Mouse (Mus musculus) heart, postnatal 10 days (tissue): ENCODE results near the gene Fam208a. TPM values are rescaled to one million over a fixed set of nuclear protein-coding genes. Genes with fewer than 3 reads are reported as not detected.

Source experiments
- DNase-seq, 2 experiments: peaks; one replicate each; pipeline ENCODE4 v3.0.0; 2021
- intact Hi-C: fragments of 180-260 bp; cut with DNase I; formaldehyde crosslinking; loops from one replicate; pipeline ENCODE4 v1.15.1; 2025
- total RNA-seq, 2 experiments: library from RNA; stranded (reverse); gene quantifications; 2 replicates each; pipeline ENCODE4 v1.2.3; 2021

Gene Fam208a
- total RNA-seq, 2 experiments from 2014 or later = 13.2 to 15.4 TPM

DNA sequence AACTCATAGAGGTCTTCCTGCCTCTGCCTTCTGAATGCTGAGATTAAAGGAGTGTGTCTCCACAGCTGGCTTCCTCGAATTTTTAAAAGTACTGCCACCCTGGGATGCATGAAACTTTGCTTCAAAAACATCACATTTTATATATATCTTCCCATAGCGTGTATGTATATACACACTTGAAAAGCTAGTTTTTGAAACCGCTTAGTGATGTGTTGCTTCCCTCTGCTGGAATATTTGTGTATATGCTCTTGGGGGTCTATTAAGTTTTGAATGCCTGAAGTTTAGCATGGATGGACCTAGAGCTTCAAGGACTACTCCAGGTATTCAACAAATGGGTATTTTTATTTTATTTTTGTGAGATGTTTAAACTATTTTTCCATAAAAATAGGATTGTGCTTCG, 14.7 kb upstream of the Fam208a start:
- peak; percentile 35 to 50 for DNase-seq
- intact Hi-C loops = loop anchor here (1.0 to 5.0 kb wide), 4 partner anchors 77 to 307 kb away; no protein-coding TSS in a partner anchor

DNA sequence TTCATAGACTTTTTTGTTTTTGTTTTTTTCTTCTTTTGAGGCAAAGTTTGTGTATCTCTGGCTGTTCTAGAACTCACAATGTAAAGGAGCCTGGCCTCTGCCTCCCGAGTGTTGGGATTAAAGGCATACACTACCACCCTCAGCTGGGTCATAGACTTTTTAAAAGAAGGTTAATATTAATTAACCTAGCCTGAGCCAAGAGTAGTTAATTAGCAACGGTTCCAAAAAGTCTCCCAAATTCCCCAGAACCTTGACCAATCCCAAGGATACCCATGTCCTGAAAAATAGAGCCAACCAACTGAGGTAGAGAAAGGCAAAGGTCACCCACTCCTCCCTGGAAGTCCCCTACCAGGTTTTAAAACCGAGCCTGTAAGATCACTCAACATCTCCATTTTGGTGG, 7.8 kb upstream of the Fam208a start:
- DNase-seq = no peak
- intact Hi-C loops = loop anchor here (10.0 kb wide), 1 partner anchor 376 kb away; no protein-coding TSS in a partner anchor

DNA sequence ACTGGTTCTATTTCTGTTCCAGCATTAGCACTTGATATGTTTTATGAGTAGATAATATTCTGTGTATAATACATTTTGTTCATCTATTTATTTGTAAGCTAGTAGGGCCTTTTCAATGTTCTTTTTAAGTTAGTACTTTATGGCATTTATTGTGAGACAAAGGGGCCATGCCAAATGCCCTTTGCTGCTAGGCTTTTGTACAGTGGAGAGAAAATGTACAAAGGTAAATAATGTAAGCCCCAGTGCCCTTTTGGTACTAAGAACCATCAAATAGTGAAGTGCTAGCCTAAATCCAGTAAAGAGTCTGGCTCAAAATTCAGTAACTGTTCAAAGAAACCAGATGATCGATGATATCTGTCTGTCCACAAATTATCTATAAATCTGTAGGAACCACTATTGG, 6.3 kb upstream of the Fam208a start:
- intact Hi-C loops = loop anchor here (10.0 kb wide), 1 partner anchor 378 kb away; no protein-coding TSS in a partner anchor

DNA sequence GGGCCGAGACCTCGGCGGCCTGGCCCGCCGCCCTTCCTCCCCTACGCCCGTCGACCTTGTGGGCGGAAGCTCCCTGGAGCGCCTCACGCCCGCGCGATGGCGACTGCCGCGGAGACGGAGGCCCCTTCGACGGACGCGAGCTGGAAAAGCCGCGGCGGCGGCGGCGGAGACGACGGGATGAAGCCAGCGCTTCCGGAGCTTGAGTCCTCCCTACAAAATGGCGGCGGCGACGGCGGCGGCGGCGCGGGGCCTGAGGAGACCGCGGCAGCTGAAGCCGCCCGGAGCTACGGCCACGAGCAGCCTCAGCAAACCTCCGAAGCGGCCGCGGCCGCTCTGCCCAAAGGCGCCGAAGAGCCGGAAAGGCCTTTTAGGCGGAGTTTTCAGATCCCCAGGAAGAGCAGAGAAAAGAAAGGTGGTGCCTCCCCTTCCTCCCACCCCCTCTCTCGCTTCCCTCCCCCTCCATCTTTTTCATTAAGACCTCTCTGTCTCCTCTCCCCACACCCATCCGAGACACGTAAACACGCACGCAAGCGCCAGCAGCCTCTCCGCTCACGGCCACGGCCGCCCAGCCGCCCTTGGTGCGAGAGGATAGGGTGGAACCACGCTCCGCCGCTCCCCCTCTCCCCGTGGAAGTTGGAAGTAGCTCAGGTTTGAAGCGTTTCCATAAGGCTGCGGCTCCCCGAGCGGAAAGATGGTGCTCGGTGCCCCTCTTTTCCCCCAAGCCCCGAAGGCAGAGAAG, 508 bp downstream of the Fam208a start:
- intact Hi-C loops = loop anchor here (10.0 kb wide), 1 partner anchor 384 kb away; no protein-coding TSS in a partner anchor
- DNase-seq = peak; percentile 87 to 89

More for the DNA sequence above, 6.3 kb upstream of the Fam208a start:
- DNase-seq = no peak

DNA sequence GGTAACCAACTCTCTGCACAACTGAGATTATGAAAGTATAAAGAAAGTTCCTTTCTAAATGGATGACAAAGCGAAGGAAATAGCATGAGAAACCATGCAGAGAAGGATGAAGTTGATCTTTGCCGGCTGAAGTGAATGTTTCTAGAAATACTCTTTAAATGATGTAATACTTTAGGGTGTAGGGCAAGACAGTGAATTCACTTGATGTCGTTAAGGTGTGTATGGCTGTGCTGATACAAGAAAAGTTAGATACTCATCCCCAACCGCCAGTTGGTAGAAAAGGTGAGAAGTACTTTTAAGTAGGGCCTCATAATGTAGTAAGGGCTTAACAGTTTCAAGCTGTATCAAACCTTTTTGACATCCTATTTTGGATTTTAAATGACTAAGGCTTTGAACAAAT, 1.6 kb downstream of the Fam208a start:
- no peak for DNase-seq
- intact Hi-C loops = no loop called here

DNA sequence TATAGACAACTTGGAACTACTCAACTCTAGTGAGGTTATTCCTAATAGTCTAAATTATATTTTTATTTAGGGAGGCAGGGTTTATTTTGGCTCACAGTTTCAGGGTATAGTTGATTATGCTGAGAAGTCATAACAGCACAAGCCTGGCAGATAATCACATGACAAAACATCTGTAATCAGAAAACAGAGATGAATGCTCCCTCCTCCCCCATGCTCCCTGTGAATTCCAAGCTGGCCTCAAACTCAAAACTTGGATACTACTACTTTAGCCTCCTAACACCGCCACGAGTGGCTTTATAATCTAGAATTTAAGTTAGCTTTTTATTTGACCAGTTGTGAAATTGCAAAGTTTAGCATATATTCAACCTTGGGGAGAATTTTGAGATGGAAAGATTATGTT, 3.4 kb downstream of the Fam208a start:
- intact Hi-C loops = no loop called here
- DNase-seq = no peak

DNA sequence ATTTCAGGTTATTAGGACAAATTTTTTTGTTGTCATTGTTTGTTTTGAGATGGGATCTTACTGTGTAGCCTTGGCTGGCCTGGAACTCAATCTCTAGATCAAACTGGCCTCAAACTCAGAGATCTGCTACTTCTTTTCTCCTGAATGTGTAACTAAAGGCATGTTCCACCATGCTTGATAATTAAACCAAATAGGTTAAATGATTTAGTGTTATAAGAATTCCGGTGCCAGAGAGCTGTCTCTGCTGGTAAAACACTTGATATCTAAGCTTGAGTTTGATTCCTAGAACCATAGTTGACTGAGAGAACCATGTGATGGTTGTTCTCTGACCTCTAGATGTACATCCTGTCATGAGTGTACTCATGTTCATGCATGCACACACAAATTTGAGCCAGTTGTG, 7.5 kb downstream of the Fam208a start:
- no peak for DNase-seq
- intact Hi-C loops = no loop called here

DNA sequence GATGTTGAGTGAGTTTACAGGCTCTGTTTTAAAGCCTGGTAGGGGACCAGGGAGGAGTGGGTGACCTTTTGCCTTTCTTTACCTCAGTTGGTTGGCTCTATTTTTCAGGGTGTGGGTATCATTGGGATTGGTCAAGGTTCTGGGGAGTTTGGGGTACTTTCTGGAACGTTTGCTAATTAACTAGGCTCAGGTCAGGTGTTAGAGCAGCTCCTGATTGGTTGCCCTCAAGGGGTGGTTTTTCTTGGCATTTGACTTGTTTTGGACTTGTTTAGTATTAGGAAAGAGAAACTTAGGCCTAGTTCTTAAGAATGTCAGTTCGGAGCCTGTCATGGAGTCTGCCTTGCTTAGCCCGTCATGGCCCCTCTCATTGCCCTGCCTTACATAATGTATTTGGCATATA, 8.2 kb downstream of the Fam208a start:
- DNase-seq = no peak
- intact Hi-C loops = no loop called here

DNA sequence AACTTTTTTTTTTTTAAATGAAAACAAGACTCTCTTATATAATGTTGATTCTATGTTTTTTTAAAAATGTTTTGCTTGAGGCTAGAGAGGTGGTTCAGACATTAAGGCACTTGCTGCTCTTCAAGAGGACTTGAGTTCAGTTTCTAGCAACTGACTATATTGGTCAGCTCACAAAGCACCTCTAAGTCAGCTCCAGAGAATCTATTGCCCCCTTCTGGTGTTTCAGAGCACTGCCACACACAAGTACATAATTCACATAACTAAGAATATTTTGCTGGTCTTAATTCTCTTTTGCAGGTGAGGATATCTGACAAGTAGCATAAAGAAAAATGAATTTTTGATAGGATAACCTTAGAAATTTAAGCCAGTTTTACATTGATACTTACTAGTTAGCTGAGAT, 12.3 kb downstream of the Fam208a start:
- intact Hi-C loops = no loop called here
- no peak for DNase-seq

DNA sequence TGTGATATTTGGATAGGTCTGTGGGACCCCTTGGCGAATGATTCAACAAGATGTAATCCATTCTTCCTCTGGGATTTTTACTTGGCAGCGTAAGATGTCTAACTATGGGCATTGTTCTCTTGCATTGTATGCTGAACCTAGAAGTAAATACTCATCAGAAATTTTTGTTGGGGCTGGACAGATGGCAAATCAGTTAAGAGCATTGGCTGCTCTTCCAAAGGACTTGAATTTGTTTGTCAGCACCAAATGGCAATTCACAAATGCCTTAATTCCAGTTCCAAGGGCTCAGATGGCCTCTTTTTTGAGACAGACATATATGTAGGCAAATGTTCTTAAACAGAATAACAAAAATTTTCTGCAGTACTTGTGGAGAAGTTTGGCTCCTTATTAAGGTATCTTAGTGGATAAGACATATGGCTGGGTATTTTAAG, 16.2 kb downstream of the Fam208a start:
- DNase-seq = no peak
- intact Hi-C loops = no loop called here

DNA sequence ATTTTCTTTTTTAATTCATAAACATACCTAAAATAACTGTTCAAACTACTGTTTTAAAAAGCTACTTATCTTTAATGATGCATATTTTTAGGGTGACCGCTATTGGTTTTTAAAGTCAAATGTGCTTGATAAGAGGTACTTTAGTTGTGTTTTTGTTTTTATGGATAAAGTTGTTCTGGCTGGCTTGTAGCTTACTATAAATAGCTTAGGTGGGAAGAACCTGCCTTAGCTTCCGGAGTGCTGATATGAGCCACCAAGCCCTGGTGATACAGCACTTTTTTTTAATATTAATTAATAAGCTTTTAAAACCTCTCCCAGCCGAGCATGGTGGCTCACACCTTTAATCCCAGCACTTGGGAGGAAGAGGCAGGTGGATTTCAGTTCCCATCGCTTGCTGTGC, 18.3 kb downstream of the Fam208a start:
- no peak for DNase-seq
- intact Hi-C loops = no loop called here

DNA sequence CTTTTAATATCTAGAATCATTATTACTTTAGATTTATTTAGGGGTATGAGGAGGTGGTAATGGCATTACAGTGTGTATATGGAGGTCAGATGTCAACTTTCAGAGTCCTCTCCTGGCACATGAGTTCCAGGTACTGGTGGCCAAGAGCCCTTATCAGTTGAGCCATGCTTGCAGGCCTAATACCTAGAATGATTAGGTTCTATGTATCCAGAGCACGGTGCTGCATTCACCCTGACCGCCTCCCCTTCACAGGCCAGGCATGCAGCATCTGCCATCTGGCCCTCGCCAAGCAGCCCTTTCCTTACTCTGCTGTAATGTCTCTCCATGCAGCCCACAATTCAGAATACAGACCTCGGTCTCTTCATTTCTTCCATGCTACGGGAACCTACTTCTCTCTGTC, 62.8 kb downstream of the Fam208a start:
- no peak for DNase-seq
- intact Hi-C loops = no loop called here

DNA sequence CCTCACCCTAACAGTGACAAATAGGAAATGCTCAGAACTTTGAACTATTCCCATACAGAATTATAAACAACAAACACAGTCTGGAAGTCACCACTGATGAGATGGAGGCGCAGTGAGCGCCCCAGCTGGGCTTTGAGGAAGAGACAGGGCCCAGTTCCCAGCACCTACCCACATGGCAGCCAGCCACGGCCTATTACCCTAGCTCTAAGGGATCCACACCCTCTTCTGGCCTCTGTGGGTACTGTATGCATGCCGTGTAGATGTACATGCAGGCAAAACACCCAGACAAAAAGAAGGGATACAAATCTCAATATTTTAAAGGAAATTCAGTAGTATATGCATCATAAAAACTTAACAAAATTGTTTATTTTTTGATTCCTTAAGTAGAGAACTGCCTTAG, 64.9 kb downstream of the Fam208a start:
- no peak for DNase-seq
- intact Hi-C loops = no loop called here

DNA sequence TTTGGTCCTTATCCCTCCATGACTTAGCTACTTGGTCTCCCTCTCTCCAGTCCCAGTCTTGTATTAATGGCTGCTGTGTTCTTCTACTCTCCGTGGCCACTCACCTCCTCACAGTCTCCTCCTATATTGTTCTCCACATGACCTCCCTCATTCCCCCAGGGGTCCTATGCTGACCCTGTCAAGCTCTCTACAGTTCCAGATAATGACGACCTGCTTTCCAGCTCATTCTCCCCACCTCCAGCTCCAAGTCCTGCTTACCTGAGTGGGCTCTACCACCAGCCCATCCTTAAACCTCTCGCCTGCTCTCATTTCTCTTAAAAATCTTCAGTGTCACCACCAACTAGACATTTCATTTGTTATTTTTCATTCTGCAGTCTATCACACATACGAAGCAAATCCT, 72.5 kb downstream of the Fam208a start:
- intact Hi-C loops = no loop called here

DNA sequence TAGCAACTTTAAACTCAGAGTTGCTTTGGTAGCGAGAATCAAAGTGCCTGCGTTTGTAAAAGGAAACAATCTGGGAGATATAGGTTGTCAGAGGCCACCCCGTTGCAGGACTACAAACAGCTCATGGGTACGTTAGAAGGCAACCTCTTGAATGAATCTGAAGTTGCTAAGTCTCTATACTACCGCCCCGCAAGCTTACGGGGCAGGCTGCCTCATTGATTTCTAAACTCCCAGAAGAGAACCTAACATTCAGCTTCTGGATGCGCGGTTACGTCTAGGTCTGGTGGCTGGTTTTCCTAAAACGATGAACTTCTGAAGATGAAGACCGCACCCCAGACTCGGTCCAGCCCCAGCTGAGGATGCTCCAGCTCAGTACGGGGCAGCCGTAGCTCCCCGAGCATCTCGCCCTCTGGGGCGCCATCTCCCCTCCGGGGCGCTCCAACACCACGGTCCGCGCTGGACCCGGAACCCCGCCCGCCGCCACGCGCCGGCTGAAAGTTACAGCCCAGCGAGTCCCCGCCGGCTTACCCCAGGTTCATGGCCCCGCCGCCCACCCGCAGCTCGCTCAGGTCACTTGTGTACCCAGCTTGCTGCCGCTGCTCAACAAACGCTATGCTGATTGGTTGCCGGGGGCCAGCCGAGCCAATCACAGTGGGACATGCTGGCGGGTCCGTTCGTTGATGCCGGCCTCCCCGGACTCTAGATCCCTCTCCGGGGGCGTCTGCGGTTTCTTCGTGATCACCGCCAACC, 79.4 kb downstream of the Fam208a start, which contains the start of gene Ccdc66:
Ccdc66 (minus strand) TSS at position 567 of the 750 bp plus-strand sequence.
- intact Hi-C loops = loop anchor here (5.0 kb wide), 1 partner anchor 234 kb away; no protein-coding TSS in a partner anchor
- DNase-seq = peak; percentile 99 to 100

More for the DNA sequence above, 72.5 kb downstream of the Fam208a start:
- DNase-seq = no peak

DNA sequence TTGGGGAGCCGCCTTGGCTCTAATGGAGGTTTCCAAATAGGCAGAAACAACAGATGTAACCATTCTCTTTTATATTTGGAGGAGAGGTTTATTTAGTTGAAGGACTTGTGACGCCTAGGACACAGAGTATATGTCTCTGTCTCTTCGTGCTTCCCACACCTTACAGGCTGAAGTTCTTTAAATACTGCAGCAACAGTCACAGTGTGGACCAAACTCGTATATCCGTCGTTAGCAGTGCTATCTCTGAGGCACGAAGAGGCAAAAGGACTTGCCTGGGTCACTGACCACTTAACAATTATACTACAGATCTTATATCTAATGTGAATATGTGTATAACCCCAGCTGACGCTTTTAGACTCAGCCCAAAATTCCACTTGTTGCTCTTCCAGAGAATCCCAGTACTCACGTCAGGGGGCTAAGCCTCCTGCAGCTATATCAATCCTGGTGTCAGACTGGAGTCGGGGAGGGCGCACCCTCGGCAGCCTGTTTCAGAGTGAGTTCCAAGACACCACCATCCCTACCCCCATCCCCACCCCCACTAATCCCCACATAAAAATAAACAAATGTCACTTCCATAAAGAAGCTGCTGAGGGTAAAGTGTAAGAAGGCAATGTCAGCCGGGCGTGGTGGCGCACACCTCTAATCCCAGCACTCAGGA, 80.1 kb downstream of the Fam208a start:
- no peak for DNase-seq
- intact Hi-C loops = loop anchor here (5.0 kb wide), 1 partner anchor 234 kb away; no protein-coding TSS in a partner anchor

DNA sequence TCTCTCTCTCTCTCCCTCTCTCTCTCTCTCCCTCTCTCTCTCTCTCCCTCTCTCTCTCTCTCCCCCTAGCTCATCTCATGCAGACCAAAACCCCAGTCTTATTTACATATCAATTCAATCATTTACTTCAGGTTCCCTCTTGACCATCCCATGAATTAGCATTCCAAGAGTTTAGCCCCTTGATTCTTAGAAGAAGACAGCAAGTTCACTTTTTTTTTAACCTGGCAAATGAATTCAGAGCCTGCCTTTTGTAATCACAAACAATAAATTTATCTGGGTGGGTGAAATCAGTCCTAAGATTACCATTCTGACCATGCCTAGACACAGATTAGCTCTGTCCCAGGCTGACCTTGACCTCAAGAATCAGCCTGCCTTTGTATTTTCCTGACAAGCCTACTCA, 95.9 kb downstream of the Fam208a start:
- no peak for DNase-seq
- intact Hi-C loops = no loop called here
